Mouse (Mus musculus): ENCODE measurements around the gene Serpina3f.
A peak's percentile ranks its signal among the peaks of the same experiment; 100 is the strongest.
"Not testable (repeated sequence)": the region's sequence is repeated elsewhere in the genome, so short reads cannot be mapped to it uniquely, and the experiment has no call there.

Serpina3f gene

DNA sequence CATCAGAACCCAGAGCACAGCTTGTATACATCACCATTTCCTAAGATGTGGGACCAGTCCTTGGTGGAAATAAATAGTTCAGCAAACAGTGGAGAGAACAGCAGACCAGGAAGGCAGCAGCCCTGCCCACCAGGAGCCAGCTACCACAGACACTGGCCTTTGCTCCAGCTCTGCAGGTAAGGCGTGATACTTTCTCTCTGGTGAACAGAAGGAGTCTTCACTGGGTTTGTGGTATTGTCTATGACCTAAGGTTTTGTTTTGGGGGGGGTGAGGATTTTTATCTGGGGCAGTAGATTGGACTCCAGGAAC lies at the start of gene Serpina3f:
Serpina3f (plus strand) TSS at position 100 of the 309 bp plus-strand sequence.
- no peak for DNase-seq (ENCODE audit: low read depth, low spot score)

DNA sequence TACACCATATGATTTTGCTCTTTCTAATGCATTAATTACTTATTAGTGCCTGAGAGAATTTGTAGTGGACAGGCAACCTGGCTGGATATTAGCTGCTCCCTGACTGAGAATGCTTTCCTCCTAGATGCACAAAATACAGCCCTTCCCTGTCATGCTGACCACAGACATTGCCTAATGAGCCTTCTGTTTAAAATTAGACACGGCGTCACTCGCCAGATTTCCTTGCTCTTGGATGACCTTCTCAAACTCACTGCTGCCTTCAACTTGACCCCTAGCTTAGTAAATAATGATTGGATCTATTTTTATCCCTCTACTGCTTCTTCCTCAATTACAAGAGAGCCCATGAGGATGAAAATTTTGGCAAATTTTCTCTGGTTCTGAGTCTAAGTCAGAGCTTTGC lies 39.6 kb upstream of the Serpina3f start:
- no peak for DNase-seq (ENCODE audit: low read depth, low spot score)

DNA sequence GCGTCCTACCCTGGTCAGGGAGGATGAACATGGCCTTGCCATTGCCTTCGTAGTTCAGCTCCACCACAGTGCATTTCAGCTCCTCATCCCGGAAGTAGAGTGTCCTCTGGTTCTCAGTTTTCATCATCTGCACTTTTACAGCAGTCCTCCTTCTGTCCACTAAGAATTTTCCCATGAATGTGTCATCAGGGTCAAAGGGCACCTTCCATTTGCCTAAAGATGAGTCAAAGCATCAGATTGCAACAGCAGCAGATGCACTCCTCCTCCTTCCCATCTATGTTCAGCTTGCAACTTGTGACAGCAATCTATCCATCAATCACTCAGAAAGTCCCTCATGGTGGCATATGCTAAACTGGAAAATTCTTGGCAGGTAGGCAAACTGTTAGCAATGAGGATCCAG lies 38.7 kb upstream of the Serpina3f start:
- DNase-seq (ENCODE audit: low read depth, low spot score) = no peak

DNA sequence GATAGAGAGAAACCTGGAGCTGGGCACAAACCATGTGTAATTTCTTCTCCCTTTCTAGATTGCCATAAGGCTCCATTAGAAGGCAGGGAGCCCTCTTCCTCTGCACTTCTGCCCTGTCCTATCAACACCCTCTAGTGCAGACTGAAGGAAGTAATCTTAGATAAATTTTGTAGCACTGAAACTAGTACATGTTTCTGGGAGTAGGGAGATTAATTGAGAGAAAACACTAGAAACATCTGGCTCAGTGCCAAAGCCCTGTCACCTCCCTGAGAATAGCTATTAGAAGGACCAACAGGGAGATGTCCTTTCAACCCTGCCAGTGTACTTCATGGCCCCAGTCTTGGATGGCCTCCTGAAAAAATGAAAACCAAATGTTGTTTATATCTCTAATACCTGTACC lies 35.8 kb upstream of the Serpina3f start:
- DNase-seq (ENCODE audit: low read depth, low spot score) = no peak

GRCm38 (mm10) chr12:104178987-104179386 lies 35.4 kb upstream of the Serpina3f start:
- no peak for DNase-seq (ENCODE audit: low read depth, low spot score)

DNA sequence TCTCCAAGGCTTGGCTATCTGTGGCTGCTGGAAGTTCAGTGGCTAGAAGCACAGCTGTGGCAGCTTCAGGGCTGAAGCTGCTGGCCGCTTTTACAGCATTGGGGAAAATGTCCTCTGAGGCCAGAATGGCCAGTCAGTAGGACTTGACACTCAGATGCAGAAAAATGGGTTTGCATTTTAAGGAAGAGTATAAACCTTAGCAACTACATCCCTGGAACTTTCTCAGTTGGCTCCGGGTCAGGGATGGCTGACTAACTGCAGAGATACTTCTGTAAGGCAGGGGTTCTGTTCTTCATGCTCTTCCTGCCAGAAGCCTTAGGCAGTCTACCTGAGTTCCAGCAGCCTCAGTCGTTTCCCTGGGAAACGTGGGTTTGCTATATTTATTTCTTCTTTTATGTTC lies 29.3 kb upstream of the Serpina3f start:
- DNase-seq (ENCODE audit: low read depth, low spot score) = no peak

DNA sequence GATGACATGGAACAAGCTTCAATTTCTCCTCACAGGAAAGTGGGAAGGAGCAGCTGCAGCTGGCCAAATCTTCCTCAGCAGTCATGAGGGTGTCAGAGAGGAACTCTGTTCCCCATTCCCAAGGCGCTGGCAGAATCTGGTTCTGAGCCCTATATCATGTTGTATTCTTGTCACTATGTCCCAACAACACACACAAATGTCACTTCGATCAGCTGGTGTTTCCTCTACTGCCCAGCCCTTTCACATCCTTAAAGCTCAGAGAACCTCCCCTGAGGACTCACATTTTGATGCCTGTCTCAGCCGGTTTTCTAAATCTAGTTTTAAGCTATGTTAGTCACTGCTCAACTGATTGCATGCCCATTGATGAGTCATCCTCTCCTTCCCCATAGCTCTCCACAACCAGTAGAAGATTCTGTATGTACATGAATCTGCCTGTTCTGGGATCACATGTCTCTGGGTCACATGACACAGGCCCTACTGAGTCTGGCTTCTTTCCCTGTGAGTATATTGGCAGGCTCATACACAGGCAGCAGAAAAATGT lies 28.2 kb upstream of the Serpina3f start:
- no peak for DNase-seq (ENCODE audit: low read depth, low spot score)

- no peak for DNase-seq (ENCODE audit: low read depth, low spot score)
Observed at GRCm38 (mm10) chr12:104189246-104189645, 25.1 kb upstream of the Serpina3f start.

GRCm38 (mm10) chr12:104190852-104191251 lies 23.5 kb upstream of the Serpina3f start:
- DNase-seq (ENCODE audit: low read depth, low spot score) = no peak

DNA sequence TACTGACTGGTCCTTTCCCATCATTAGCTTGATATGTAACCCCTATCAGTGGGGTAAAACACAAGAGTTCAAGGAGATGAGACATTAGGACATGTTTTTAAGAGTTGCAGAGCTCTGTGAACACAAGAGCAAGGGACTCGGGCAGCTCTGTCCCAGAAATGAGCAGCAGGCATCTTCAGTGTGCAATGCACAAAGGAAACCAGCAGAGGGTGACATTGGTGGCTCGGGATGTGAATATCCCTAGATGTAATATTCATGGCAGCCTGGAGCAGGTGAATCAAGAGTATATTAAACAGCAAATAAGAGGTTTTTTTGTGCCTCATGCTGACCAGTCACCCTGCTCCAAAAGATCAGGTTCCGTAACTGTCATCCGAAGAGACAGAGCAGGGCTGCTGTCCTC lies 5.2 kb upstream of the Serpina3f start:
- no peak for DNase-seq (ENCODE audit: low read depth, low spot score)

DNA sequence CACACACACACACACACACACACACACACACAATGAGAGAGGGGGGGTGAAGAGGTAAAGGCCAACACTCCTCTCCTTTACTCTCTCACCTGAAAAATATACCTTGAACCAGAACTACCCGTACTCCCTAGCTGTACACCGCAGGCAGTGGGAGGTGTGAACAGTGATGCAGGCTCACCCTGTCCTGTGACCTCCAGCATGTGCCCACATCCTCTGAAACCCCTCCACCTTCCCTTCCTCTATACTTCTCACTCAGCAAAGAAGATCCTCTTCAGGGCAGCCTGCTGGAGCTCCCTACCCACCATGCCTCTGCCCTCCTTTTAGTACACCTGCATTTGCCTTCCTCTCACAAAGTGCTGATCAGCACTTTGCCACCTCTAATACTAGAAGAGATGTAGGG lies 4.5 kb upstream of the Serpina3f start:
- DNase-seq (ENCODE audit: low read depth, low spot score) = peak; percentile 64

DNA sequence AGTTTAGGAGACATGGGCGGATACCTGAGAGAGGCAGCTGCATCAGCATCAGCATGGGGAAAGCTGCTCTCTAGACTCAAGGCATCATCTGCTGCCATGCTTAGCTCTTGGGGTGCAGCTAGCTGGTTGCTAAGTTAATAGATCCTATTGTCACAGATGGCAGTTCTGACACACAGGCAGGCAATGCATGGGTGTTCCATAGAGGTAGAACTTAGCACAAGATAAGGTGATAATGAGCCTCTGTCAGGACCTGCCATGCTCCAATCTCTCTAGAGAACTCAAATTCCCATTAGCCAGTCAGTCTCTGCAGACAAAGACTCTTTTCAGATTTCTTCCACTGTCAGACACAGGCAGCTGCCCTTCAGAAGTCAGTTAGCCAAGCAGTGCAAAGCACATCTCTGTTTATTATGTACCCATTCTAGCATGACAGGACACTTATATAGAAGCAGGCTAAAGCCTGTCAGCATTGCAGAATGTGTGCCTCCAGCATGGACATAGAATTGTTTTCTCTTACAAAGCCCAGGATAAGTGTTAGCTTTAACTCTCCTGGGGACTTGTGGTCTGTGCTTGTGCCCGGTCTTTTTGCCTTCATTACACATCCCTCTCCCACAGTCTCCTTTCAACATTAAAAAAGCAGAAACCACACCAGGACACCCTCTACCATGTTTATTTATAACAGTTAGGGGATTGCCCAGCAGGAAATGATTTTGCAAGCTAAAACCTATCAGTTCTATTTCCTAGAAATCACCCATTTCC lies 477 bp upstream of the Serpina3f start:
- peak; percentile 29 for DNase-seq (ENCODE audit: low read depth, low spot score)

DNA sequence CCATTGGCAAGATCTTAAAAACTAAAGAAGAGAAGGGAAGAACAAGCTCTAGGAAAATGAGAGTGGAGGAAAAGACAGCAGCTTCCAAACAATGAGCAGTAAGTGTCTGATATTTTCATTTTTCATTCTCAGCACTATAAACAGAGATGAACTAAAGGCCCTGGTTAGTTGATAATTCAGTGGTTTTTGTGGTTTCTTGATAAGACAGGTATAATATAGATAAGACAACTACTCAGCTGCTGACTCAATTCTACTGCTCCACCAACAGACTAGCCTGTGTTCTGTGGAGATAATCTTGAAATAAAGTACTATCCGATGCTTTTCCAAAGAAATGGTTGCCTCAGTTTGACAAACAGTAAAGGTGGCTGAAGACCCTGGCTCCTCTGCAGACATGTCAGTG lies 905 bp downstream of the Serpina3f start:
- peak; percentile 10 for DNase-seq (ENCODE audit: low read depth, low spot score)

- no peak for DNase-seq (ENCODE audit: low read depth, low spot score)
Observed at GRCm38 (mm10) chr12:104221616-104222015, 7.3 kb downstream of the Serpina3f start.

GRCm38 (mm10) chr12:104223690-104224089 lies 9.3 kb downstream of the Serpina3f start:
- no peak for DNase-seq (ENCODE audit: low read depth, low spot score)

DNA sequence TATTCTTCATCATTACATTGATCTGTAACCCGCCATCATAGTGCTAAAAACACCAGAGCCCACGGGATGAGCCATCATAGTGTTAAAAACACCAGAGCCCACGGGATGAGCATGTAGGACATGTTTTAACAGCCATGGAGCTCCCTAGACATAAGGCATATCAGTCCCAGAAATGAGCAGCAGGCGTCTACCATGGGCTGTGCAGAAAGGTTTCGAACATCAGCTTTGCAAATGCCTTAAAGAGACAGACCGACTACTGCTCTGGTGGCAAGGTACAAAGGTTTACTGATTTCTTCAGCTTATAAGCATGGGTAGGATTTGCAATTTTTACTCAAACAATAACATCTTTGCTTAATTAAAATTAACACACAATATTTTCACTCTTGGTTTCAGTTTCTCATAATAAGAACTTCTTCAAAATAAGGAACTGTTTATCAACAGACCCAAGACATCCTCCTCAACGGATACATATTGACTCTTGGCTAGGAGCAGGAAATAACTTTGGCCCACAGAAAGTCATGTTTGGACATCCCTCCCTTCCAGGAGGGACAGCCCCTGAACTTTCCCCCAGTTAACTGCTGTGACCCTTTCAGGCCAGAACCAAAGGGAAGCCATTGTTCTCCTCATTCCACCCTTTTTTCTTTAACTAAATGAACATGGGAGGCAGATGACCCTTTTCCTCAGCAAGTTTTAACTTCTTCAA lies 10.4 kb downstream of the Serpina3f start:
- no peak for DNase-seq (ENCODE audit: low read depth, low spot score)

GRCm38 (mm10) chr12:104230762-104231161 lies 16.4 kb downstream of the Serpina3f start:
- DNase-seq (ENCODE audit: low read depth, low spot score) = no peak

DNA sequence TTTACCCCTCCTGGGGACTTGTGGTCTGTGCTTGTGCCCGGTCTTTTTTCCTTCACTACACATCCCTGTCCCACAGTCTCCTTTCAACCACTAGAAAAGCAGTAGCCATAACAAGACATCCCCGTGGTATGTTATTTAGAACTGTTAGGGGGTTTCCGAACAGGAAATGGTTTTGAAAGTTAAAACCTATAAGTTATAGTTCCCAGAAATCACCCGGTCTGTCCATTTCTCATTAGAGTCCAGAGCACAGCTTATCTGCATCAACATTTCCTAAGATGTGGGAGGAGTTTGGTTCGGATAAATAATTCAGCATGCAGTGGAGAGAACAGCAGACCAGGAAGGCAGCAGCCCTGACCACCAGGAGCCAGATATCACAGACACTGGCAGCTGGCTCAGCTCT lies 21.6 kb downstream of the Serpina3f start, which contains the start of gene Serpina3g:
Serpina3g (plus strand) TSS at position 331 of the 400 bp plus-strand sequence.
- DNase-seq (ENCODE audit: low read depth, low spot score) = peak; percentile 39

GRCm38 (mm10) chr12:104238048-104238447 lies 23.7 kb downstream of the Serpina3f start:
- DNase-seq (ENCODE audit: low read depth, low spot score) = not testable (repeated sequence)

GRCm38 (mm10) chr12:104243307-104243706 lies 29.0 kb downstream of the Serpina3f start:
- DNase-seq (ENCODE audit: low read depth, low spot score) = no peak

DNA sequence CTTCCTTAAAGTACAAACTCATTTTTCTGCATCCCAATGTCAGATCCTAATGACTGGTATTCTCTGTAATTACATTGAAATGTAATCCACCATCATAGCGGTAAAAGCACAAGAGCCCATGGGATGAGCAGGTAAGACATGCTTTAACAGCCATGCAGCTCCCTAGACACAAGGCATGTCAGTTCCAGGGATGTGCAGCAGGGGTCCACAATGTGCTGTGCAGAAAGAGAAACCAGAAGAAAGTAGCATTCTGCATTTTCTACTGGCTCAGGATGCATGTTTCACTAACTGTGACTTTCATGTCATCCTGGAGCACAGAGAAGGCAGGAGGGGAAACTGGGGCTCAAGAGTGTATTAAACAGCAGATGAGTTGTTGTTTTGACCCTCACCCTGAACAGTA lies 30.7 kb downstream of the Serpina3f start:
- no peak for DNase-seq (ENCODE audit: low read depth, low spot score)

GRCm38 (mm10) chr12:104245595-104245994 lies 31.3 kb downstream of the Serpina3f start:
- no peak for DNase-seq (ENCODE audit: low read depth, low spot score)

DNA sequence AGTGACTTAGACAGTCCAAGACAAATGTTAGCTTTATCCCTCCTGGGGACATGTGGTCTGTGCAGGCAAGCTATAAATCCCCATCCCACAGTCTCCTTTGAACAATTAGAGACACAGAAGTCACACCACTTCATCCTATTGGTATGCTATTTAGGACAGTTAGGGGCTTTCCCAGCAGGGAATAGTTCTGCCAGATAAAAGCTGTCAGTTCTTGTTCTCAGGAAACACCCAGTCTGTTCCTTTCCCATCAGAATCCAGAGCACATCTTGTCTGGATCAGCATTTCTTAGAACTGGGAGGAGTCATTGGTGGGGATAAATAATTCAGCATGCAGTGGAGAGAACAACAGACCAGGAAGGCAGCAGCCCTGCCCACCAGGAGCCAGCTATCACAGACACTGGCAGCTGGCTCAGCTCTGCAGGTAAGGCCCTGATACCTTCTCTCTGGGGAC lies 33.2 kb downstream of the Serpina3f start:
- DNase-seq (ENCODE audit: low read depth, low spot score) = no peak
